Mouse (Mus musculus) heart, adult 2 months (tissue): ENCODE measurements at regions not wholly inside any gene's neighbourhood (a gene's known extent, or its start where the extent isn't known, plus 50 kb on each side); places are given as distances from the start of the nearest gene placed in this dataset.

Source experiments
- CTCF ChIP-seq: fragments of 200-600 bp; IDR thresholded peaks from 2 replicates; pipeline ENCODE4 v1.8.1; 2022; ENCODE audit warnings: antibody characterized with exemption, mild to moderate bottlenecking, moderate library complexity
- POLR2A ChIP-seq: fragments of 200-500 bp; IDR thresholded peaks from 2 replicates; pipeline ENCODE4 v1.6.1; 2011; ENCODE audit warnings: mild to moderate bottlenecking, low read depth, low read length, control low read depth; ENCODE audit not compliant: insufficient read depth

DNA sequence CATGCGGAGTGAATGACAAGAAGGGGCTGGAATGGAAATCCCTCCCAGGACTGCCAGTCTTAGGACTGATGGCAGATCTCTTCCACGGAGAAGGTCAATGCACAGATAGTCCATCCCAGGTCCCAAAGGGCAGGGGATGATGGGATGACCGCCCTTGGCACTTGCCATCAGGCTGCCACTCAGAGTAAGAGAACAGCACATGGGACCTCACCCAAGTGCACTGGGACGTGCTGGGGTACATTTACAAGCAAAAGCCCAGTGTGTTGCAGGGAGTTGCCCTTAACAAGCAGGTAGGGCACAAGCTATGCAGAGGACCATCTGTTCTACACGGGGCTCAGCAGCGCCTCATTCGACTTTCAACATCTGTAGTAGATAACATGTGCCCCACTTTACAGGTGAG, 224.9 kb upstream of the Rgma start:
- TF ChIP-seq CTCF (no peak), POLR2A (no peak)
